Mouse (Mus musculus): ENCODE results near the gene Hvcn1. TPM values are rescaled to one million over a fixed set of nuclear protein-coding genes. Genes with fewer than 3 reads are reported as not detected.

Gene Hvcn1
- polyA plus RNA-seq (2014; fragmentation: Nextera tagmentation; extraction: Ambion mirVana): 7.9 and 12.3 TPM in 2 replicates

DNA sequence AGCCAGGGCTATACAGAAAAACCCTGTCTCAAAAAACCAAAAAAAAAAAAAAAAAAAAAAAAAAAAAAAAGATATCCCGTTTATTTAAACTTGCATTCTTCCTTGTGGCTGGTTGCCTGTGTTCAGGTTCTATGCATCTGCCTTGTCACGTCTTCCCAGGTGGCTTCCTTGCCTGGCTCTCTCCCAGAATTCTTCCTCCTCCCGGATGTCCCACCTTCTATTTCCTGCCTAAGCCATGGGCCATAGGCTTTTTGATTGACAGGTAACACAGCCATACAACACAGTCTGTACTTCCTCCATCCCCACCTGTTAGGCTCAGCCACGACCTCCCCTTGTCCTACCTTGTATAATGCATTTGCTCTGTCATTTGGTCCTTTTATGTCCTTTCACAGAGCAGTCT lies at the start of gene Hvcn1:
Hvcn1 (plus strand) TSS at position 330 of the 400 bp plus-strand sequence.
- Histone ChIP-seq H3K9me3 (ENCODE audit: control insufficient read depth, low read length) (no peaks in the 10 kb centered on the region), H3K4me2 (ENCODE audit: low read depth, low read length) (no peak within 1 kb of the TSS), H3K4me3 (ENCODE audit: low read depth, low read length) (no peak within 1 kb of the TSS), H3K36me3 (ENCODE audit: control insufficient read depth, insufficient read depth, low read length) (no peaks in the 10 kb centered on the region), H3K4me1 (ENCODE audit: control insufficient read depth, insufficient read depth, low read length) (peaks cover 8% of the 10 kb centered on the region), H3K27me3 (replicated peaks; ENCODE audit: control insufficient read depth, insufficient read depth, low read length) (no peaks in the 10 kb centered on the region), H3K27ac (replicated peaks; ENCODE audit: low read depth, low read length) (no peak within 1 kb of the TSS), H3K9ac (ENCODE audit: low read depth, low read length) (no peak within 1 kb of the TSS)
- 73% methylated on average over 4 of the region's 4 CpGs for WGBS
- ATAC-seq (ENCODE audit: low read depth) (no peak), DNase-seq (ENCODE audit: low spot score) (no peak)

DNA sequence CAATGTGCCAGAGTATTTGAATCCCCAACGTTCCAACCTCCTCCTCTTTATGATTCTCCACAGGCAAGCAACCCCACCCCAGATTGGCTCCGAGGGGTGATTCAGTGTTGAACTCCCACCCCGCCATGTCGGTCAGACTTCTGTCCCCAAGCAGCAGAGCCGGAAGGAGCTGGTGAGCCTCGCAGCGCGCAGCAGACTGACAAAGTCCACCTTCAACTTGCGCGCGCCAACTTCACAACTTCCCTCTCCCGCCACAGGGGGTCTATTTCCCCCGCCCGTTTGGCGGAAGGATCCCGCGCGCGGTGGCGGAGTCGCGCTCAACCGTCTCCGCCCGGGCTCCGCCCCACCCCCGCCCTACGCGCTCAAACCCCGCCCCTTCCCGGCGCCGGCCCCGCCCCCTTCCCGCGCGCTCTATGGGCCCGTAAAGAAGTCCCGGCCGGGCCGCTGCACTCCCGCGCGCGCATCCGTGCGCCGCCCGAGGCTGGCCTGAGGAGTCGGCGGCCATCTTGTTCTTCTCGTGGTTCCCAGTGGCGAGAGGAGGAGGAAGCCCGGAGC lies 48.7 kb upstream of the Hvcn1 start, which contains the start of gene Ppp1cc:
Ppp1cc (plus strand) TSS at position 452 of the 555 bp plus-strand sequence.
- peak within 1 kb of the TSS; percentile 82 for H3K4me3 ChIP-seq (ENCODE audit: low read depth, low read length)

DNA sequence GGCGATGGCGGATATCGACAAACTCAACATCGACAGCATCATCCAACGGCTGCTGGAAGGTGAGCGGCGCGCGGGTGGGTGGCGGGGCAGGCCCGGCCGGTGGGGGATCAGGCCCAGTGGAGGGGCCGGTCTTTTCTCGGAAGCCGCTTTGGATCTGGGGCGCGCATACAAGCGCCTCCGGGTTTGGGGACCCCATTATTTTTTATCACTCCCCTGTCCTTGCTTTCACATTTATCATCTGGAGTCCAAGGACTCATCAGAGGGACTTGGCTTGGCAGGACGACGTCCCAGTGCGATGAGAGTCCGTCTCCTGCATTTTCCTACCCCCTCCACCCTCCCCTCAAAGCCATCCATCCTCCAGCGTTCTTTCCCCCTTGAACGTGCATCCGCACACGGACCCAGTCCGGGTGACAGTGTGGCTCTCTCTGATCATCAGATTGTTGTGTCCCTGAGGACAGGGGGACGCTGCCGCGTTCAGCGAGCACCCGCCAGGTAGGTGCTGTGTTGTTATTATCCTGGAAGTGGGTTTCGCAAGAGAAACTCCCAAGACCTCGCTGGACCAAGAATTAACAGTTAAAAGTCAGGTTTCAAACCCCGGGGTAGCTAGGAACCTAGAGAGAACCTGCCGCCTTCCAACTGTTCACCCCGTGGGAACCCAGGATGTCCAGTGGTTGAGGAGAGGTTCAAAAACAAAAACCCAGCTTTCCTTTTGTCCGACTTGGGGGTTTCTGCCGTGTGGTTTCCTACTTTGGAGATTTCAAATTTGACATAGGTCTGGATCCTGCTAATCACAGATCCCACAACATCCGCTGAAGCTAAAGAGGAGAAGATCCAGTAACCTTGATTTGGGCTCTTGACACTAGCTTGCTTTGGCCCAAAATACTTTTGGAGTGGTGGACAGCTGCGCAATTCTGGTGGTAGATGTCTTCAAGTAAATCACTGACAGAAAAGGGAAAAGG lies 47.8 kb upstream of the Hvcn1 start:
- peaks cover 32% of the 10 kb centered on the region for H3K36me3 ChIP-seq (ENCODE audit: control insufficient read depth, insufficient read depth, low read length)
- DNase-seq (ENCODE audit: low spot score) (no peak), ATAC-seq (ENCODE audit: low read depth) (no peak; the same call in 1 of the 2 replicates)
- no peaks in the 10 kb centered on the region for H3K9me3 ChIP-seq (ENCODE audit: control insufficient read depth, low read length)
- peak overlapping the region; percentile 88 for H3K9ac ChIP-seq (ENCODE audit: low read depth, low read length)
- no peaks in the 10 kb centered on the region for H3K27me3 ChIP-seq (replicated peaks; ENCODE audit: control insufficient read depth, insufficient read depth, low read length)
- H3K4me3 ChIP-seq (ENCODE audit: low read depth, low read length): peak overlapping the region; percentile 82
- H3K4me2 ChIP-seq (ENCODE audit: low read depth, low read length): peak overlapping the region; percentile 55
- peaks cover 38% of the 10 kb centered on the region for H3K4me1 ChIP-seq (ENCODE audit: control insufficient read depth, insufficient read depth, low read length)
- H3K27ac ChIP-seq (replicated peaks; ENCODE audit: low read depth, low read length): peak overlapping the region; percentile 82
- 2% methylated on average over 41 of the region's 42 CpGs for WGBS

More for the DNA sequence above, 48.7 kb upstream of the Hvcn1 start, which contains the start of gene Ppp1cc:
- ATAC-seq (ENCODE audit: low read depth) (peak; percentile 94), DNase-seq (ENCODE audit: low spot score) (peak; percentile 96)
- no peaks in the 10 kb centered on the region for H3K9me3 ChIP-seq (ENCODE audit: control insufficient read depth, low read length)
- under 1% methylated on average over 31 of the region's 54 CpGs for WGBS
- H3K9ac ChIP-seq (ENCODE audit: low read depth, low read length): peak within 1 kb of the TSS; percentile 88
- H3K4me1 ChIP-seq (ENCODE audit: control insufficient read depth, insufficient read depth, low read length): peaks cover 31% of the 10 kb centered on the region
- H3K27me3 ChIP-seq (replicated peaks; ENCODE audit: control insufficient read depth, insufficient read depth, low read length): no peaks in the 10 kb centered on the region
- H3K4me2 ChIP-seq (ENCODE audit: low read depth, low read length): peak within 1 kb of the TSS; percentile 56
- peaks cover 23% of the 10 kb centered on the region for H3K36me3 ChIP-seq (ENCODE audit: control insufficient read depth, insufficient read depth, low read length)
- H3K27ac ChIP-seq (replicated peaks; ENCODE audit: low read depth, low read length): peak within 1 kb of the TSS; percentile 82

GRCm38 (mm10) chr5:122163194-122163593 lies 43.4 kb upstream of the Hvcn1 start:
- Histone ChIP-seq H3K4me1 (ENCODE audit: control insufficient read depth, insufficient read depth, low read length) (peaks cover 57% of the 10 kb centered on the region), H3K4me2 (ENCODE audit: low read depth, low read length) (0 out of 2 replicates have a peak overlapping the region, but pooled peaks have one; percentile 27), H3K9ac (ENCODE audit: low read depth, low read length) (no peak overlapping the region), H3K27me3 (replicated peaks; ENCODE audit: control insufficient read depth, insufficient read depth, low read length) (no peaks in the 10 kb centered on the region), H3K9me3 (ENCODE audit: control insufficient read depth, low read length) (no peaks in the 10 kb centered on the region), H3K36me3 (ENCODE audit: control insufficient read depth, insufficient read depth, low read length) (peaks cover 76% of the 10 kb centered on the region), H3K4me3 (ENCODE audit: low read depth, low read length) (no peak overlapping the region), H3K27ac (replicated peaks; ENCODE audit: low read depth, low read length) (no peak overlapping the region)
- DNase-seq (ENCODE audit: low spot score) (no peak), ATAC-seq (ENCODE audit: low read depth) (no peak)
- 50% methylated on average over 6 of the region's 6 CpGs for WGBS

- H3K9me3 ChIP-seq (ENCODE audit: control insufficient read depth, low read length): no peaks in the 10 kb centered on the region
- peaks cover 83% of the 10 kb centered on the region for H3K36me3 ChIP-seq (ENCODE audit: control insufficient read depth, insufficient read depth, low read length)
- ATAC-seq (ENCODE audit: low read depth) (no peak), DNase-seq (ENCODE audit: low spot score) (no peak)
- no peak overlapping the region for H3K4me2 ChIP-seq (ENCODE audit: low read depth, low read length)
- 76% methylated on average over 3 of the region's 3 CpGs for WGBS
- H3K4me1 ChIP-seq (ENCODE audit: control insufficient read depth, insufficient read depth, low read length): peaks cover 57% of the 10 kb centered on the region
- peak overlapping the region; percentile 40 for H3K9ac ChIP-seq (ENCODE audit: low read depth, low read length)
- no peaks in the 10 kb centered on the region for H3K27me3 ChIP-seq (replicated peaks; ENCODE audit: control insufficient read depth, insufficient read depth, low read length)
- H3K4me3 ChIP-seq (ENCODE audit: low read depth, low read length): no peak overlapping the region
- no peak overlapping the region for H3K27ac ChIP-seq (replicated peaks; ENCODE audit: low read depth, low read length)
Observed at GRCm38 (mm10) chr5:122164011-122164410, 42.6 kb upstream of the Hvcn1 start.

GRCm38 (mm10) chr5:122165233-122165915 lies 41.2 kb upstream of the Hvcn1 start:
- DNase-seq (ENCODE audit: low spot score) (no peak), ATAC-seq (ENCODE audit: low read depth) (no peak)
- Histone ChIP-seq H3K4me2 (ENCODE audit: low read depth, low read length) (no peak overlapping the region), H3K4me1 (ENCODE audit: control insufficient read depth, insufficient read depth, low read length) (peaks cover 49% of the 10 kb centered on the region), H3K9me3 (ENCODE audit: control insufficient read depth, low read length) (no peaks in the 10 kb centered on the region), H3K36me3 (ENCODE audit: control insufficient read depth, insufficient read depth, low read length) (peaks cover 90% of the 10 kb centered on the region), H3K4me3 (ENCODE audit: low read depth, low read length) (no peak overlapping the region), H3K27ac (replicated peaks; ENCODE audit: low read depth, low read length) (no peak overlapping the region), H3K27me3 (replicated peaks; ENCODE audit: control insufficient read depth, insufficient read depth, low read length) (no peaks in the 10 kb centered on the region), H3K9ac (ENCODE audit: low read depth, low read length) (0 out of 2 replicates have a peak overlapping the region, but pooled peaks have one; percentile 14)
- WGBS: 38% methylated on average over 6 of the region's 6 CpGs

GRCm38 (mm10) chr5:122166636-122167161 lies 39.9 kb upstream of the Hvcn1 start:
- H3K4me3 ChIP-seq (ENCODE audit: low read depth, low read length): no peak overlapping the region
- peaks cover 94% of the 10 kb centered on the region for H3K36me3 ChIP-seq (ENCODE audit: control insufficient read depth, insufficient read depth, low read length)
- ATAC-seq (ENCODE audit: low read depth) (no peak), DNase-seq (ENCODE audit: low spot score) (no peak)
- H3K27ac ChIP-seq (replicated peaks; ENCODE audit: low read depth, low read length): no peak overlapping the region
- no peaks in the 10 kb centered on the region for H3K9me3 ChIP-seq (ENCODE audit: control insufficient read depth, low read length)
- H3K4me1 ChIP-seq (ENCODE audit: control insufficient read depth, insufficient read depth, low read length): peaks cover 38% of the 10 kb centered on the region
- no peaks in the 10 kb centered on the region for H3K27me3 ChIP-seq (replicated peaks; ENCODE audit: control insufficient read depth, insufficient read depth, low read length)
- H3K9ac ChIP-seq (ENCODE audit: low read depth, low read length): no peak overlapping the region
- 65% methylated on average over 8 of the region's 8 CpGs for WGBS
- peak overlapping the region; percentile 0; the same call in 1 of the 2 replicates for H3K4me2 ChIP-seq (ENCODE audit: low read depth, low read length)

All from embryonic facial prominence, embryonic 14.5 days (tissue).